Mouse (Mus musculus): ENCODE data around the gene Mdga2. TPM values are rescaled to one million over a fixed set of nuclear protein-coding genes. Genes with fewer than 3 reads are reported as not detected.

The Mdga2 gene
- total and polyA plus RNA-seq, 3 experiments = 0.27 TPM; not detected in 2

DNA sequence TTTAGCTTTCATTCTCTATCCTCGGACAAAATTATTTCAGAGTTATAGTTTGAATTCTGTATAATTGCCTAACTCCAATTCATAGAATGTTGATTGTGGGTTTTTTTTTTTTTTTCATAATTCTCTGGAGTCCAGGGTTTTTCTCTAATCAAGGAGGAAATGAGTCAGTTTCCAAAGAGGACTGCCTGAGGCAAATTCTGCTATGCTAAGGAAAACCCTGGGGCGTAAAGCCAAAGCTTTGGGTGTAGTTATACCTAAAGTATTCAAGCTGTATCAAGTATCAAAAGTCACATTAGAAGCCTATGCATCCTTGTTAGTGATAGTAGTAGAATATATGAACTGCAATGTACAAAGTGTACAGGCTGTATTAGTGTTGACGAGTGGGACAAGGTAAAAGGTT lies 519.6 kb downstream of the Mdga2 start:
- Histone ChIP-seq H3K9ac (ENCODE audit: insufficient read depth, low read depth) (no peak overlapping the region), H3K27ac (ENCODE audit: insufficient read depth, low read depth) (no peak overlapping the region), H3K4me2 (ENCODE audit: insufficient read depth, low read depth, poor library complexity, severe bottlenecking) (no peak overlapping the region), H3K36me3 (replicated peaks in 1 of 2; ENCODE audit: control insufficient read depth in 1 of 2, insufficient read depth in 1 of 2, low read length in 1 of 2) (no peaks in the 10 kb centered on the region), H3K4me1 (ENCODE audit: control insufficient read depth in 1 of 2, insufficient read depth in 2 of 2) (peaks cover 0 to 14% of the 10 kb centered on the region in 2 experiments; a peak in 2 of 4 replicates), H3K4me3 (replicated peaks in 1 of 3; ENCODE audit: low read depth in 2 of 3, low read length in 2 of 3, poor library complexity in 1 of 3) (no peak overlapping the region), H3K27me3 (replicated peaks) (no peaks in the 10 kb centered on the region), H3K79me2 (replicated peaks; ENCODE audit: control insufficient read depth, extremely low read depth, insufficient read depth, poor library complexity, severe bottlenecking) (no peaks in the 10 kb centered on the region), H3K9me3 (replicated peaks; ENCODE audit: low read length) (no peaks in the 10 kb centered on the region)
- DNase-seq (ENCODE audit: extremely low read depth) = no peak
- no peak for TF ChIP-seq ETS1 (conservative IDR thresholded peaks at IDR 0.05; ENCODE audit: low read depth, low read length)
- no peak for TF ChIP-seq JUND (conservative IDR thresholded peaks at IDR 0.05; ENCODE audit: low read depth, low read length)
- no peak for TF ChIP-seq MYC (IDR thresholded peaks at IDR 0.05; ENCODE audit: low read depth, low read length)
- no peak for TF ChIP-seq HCFC1 (IDR thresholded peaks at IDR 0.05; ENCODE audit: low read depth, low read length)
- TF ChIP-seq USF1 (IDR thresholded peaks at IDR 0.05; ENCODE audit: low read depth, low read length) = no peak
- TF ChIP-seq CTCF (conservative IDR thresholded peaks at IDR 0.05 in 1 of 2, IDR thresholded peaks at IDR 0.05 in 1 of 2; ENCODE audit: low read depth in 2 of 2, low read length in 2 of 2) = no peak
- no peak for TF ChIP-seq CHD2 (IDR thresholded peaks at IDR 0.05; ENCODE audit: low read length)
- TF ChIP-seq ZKSCAN1 (IDR thresholded peaks at IDR 0.05; ENCODE audit: borderline replicate concordance, low read depth, low read length) = no peak
- TF ChIP-seq RCOR1 (conservative IDR thresholded peaks at IDR 0.05; ENCODE audit: low read depth, low read length) = no peak
- TF ChIP-seq ZNF384 (IDR thresholded peaks at IDR 0.05; ENCODE audit: low read depth, low read length) = no peak
- TF ChIP-seq JUN (IDR thresholded peaks at IDR 0.05; ENCODE audit: insufficient read depth, low read depth, low read length) = no peak
- TF ChIP-seq POLR2AphosphoS2 (IDR thresholded peaks at IDR 0.05; ENCODE audit: low read depth, low read length) = no peak
- TF ChIP-seq RAD21 (IDR thresholded peaks at IDR 0.05; ENCODE audit: low read depth, low read length) = no peak
- no peak for TF ChIP-seq E2F4 (IDR thresholded peaks at IDR 0.05; ENCODE audit: insufficient replicate concordance, low read depth, low read length)
- no peak for TF ChIP-seq ELF1 (IDR thresholded peaks at IDR 0.05; ENCODE audit: low read depth, low read length)
- dilution Hi-C loops (cut with MboI; ENCODE audit: extremely low pct_ligation_motif_present, extremely low pct_unique_long_range_greater_than_20kb, low sequenced_read_pairs) = no loop called here
- in situ Hi-C loops (cut with MboI; ENCODE audit: low pct_ligation_motif_present, low pct_unique_long_range_greater_than_20kb, low sequenced_read_pairs) = no loop called here

GRCm38 (mm10) chr12:66679558-66679957 lies 542.8 kb downstream of the Mdga2 start:
- no peak overlapping the region for H3K4me3 ChIP-seq (replicated peaks in 1 of 3; ENCODE audit: low read depth in 2 of 3, low read length in 2 of 3, poor library complexity in 1 of 3)
- H3K4me2 ChIP-seq (ENCODE audit: insufficient read depth, low read depth, poor library complexity, severe bottlenecking) = no peak overlapping the region
- no peak overlapping the region for H3K9ac ChIP-seq (ENCODE audit: insufficient read depth, low read depth)
- H3K27me3 ChIP-seq (replicated peaks) = no peaks in the 10 kb centered on the region
- DNase-seq (ENCODE audit: extremely low read depth) = no peak
- dilution Hi-C loops (cut with MboI; ENCODE audit: extremely low pct_ligation_motif_present, extremely low pct_unique_long_range_greater_than_20kb, low sequenced_read_pairs) (no loop called here), in situ Hi-C loops (cut with MboI; ENCODE audit: low pct_ligation_motif_present, low pct_unique_long_range_greater_than_20kb, low sequenced_read_pairs) (no loop called here)
- no peaks in the 10 kb centered on the region for H3K36me3 ChIP-seq (replicated peaks in 1 of 2; ENCODE audit: control insufficient read depth in 1 of 2, insufficient read depth in 1 of 2, low read length in 1 of 2)
- TF ChIP-seq CTCF (conservative IDR thresholded peaks at IDR 0.05 in 1 of 2, IDR thresholded peaks at IDR 0.05 in 1 of 2; ENCODE audit: low read depth in 2 of 2, low read length in 2 of 2) (no peak), JUN (IDR thresholded peaks at IDR 0.05; ENCODE audit: insufficient read depth, low read depth, low read length) (no peak), BHLHE40 (IDR thresholded peaks at IDR 0.05; ENCODE audit: low read depth, low read length) (no peak), GABPA (IDR thresholded peaks at IDR 0.05; ENCODE audit: insufficient replicate concordance, low read depth, low read length) (no peak), HCFC1 (IDR thresholded peaks at IDR 0.05; ENCODE audit: low read depth, low read length) (no peak), CHD1 (IDR thresholded peaks at IDR 0.05; ENCODE audit: low read depth, low read length) (no peak), RCOR1 (conservative IDR thresholded peaks at IDR 0.05; ENCODE audit: low read depth, low read length) (no peak), ZMIZ1 (IDR thresholded peaks at IDR 0.05; ENCODE audit: low read depth, low read length) (no peak), ETS1 (conservative IDR thresholded peaks at IDR 0.05; ENCODE audit: low read depth, low read length) (no peak), E2F4 (IDR thresholded peaks at IDR 0.05; ENCODE audit: insufficient replicate concordance, low read depth, low read length) (no peak), MEF2A (IDR thresholded peaks at IDR 0.05; ENCODE audit: borderline replicate concordance, low read depth, low read length) (no peak), SIN3A (IDR thresholded peaks at IDR 0.05; ENCODE audit: low read length) (no peak), ELF1 (IDR thresholded peaks at IDR 0.05; ENCODE audit: low read depth, low read length) (no peak), KAT2A (IDR thresholded peaks at IDR 0.05; ENCODE audit: insufficient replicate concordance, low read length) (no peak), ZC3H11A (IDR thresholded peaks at IDR 0.05; ENCODE audit: low read depth, low read length) (no peak), IRF4 (IDR thresholded peaks at IDR 0.05; ENCODE audit: low read depth, low read length) (no peak), ZNF384 (IDR thresholded peaks at IDR 0.05; ENCODE audit: low read depth, low read length) (no peak), MAFK (IDR thresholded peaks at IDR 0.05; ENCODE audit: insufficient replicate concordance, low read length) (no peak)
- H3K27ac ChIP-seq (ENCODE audit: insufficient read depth, low read depth) = no peak overlapping the region
- H3K9me3 ChIP-seq (replicated peaks; ENCODE audit: low read length) = no peaks in the 10 kb centered on the region
- H3K79me2 ChIP-seq (replicated peaks; ENCODE audit: control insufficient read depth, extremely low read depth, insufficient read depth, poor library complexity, severe bottlenecking) = no peaks in the 10 kb centered on the region
- no peaks in the 10 kb centered on the region for H3K4me1 ChIP-seq (ENCODE audit: control insufficient read depth in 1 of 2, insufficient read depth in 2 of 2)
